In genomic region chr19:47857957-47858942, GRCm38 (mm10) we compare ENCODE assay signal across 19 mouse cellular contexts. TPM values are rescaled to one million over a fixed set of nuclear protein-coding genes. Genes with fewer than 3 reads are reported as not detected.
DNase-seq lines count a peak whose midpoint lies in the region; ATAC-seq and TF ChIP-seq lines count a peak whose summit lies in the region.
"Had no signal": no experiment of that assay in that cellular context is flagged by ENCODE, and none has a peak within 500 bp of the region (broad histone marks: within the 10 kb centered on the region; RNA-seq: fewer than 3 reads in every experiment).

No protein-coding gene starts in this region.

- no peak overlapping the region for H3K27ac ChIP-seq in neural tube, embryonic 11.5 days (ENCODE audit: low read depth, low read length)
- H3K27ac ChIP-seq in neural tube, embryonic 15.5 days (replicated peaks), result no peak overlapping the region
- H3K27ac ChIP-seq in kidney, embryonic 15.5 days, result no peak overlapping the region
- H3K27ac ChIP-seq: forebrain, embryonic 13.5 days; heart, embryonic 15.5 days; hindbrain, embryonic 14.5 days; limb, embryonic 12.5 days; liver, embryonic 12.5 days; lung, embryonic 15.5 days; midbrain, embryonic 10.5 days had no signal

- no peaks in the 10 kb centered on the region for H3K9me3 ChIP-seq in neural tube, embryonic 11.5 days (ENCODE audit: control insufficient read depth, low read length)
- H3K9me3 ChIP-seq in neural tube, embryonic 15.5 days (replicated peaks), result no peaks in the 10 kb centered on the region
- no peaks in the 10 kb centered on the region for H3K9me3 ChIP-seq in kidney, embryonic 15.5 days (replicated peaks)
- H3K9me3 ChIP-seq: forebrain, embryonic 13.5 days; heart, embryonic 15.5 days; limb, embryonic 12.5 days; liver, embryonic 12.5 days; lung, embryonic 15.5 days; midbrain, embryonic 10.5 days had no signal

- 87% methylated on average over 18 of the region's 18 CpGs for WGBS in neural tube, embryonic 11.5 days
- WGBS in neural tube, embryonic 15.5 days, result 81% methylated on average over 18 of the region's 18 CpGs
- 70% methylated on average over 18 of the region's 18 CpGs for WGBS in lung, adult 2 months
- WGBS in kidney, embryonic 15.5 days, result 82% methylated on average over 18 of the region's 18 CpGs

- no peak overlapping the region for H3K4me3 ChIP-seq in neural tube, embryonic 11.5 days (ENCODE audit: low read depth, low read length)
- H3K4me3 ChIP-seq in neural tube, embryonic 15.5 days (replicated peaks), result no peak overlapping the region
- H3K4me3 ChIP-seq in lung, adult 2 months (replicated peaks; ENCODE audit: extremely low read depth, low read depth, low read length), result no peak overlapping the region
- no peak overlapping the region for H3K4me3 ChIP-seq in kidney, embryonic 15.5 days (replicated peaks)
- H3K4me3 ChIP-seq: forebrain, embryonic 13.5 days; heart, embryonic 15.5 days; limb, embryonic 12.5 days; liver, embryonic 12.5 days; lung, embryonic 15.5 days; midbrain, embryonic 10.5 days had no signal

- H3K36me3 ChIP-seq in neural tube, embryonic 11.5 days (ENCODE audit: control insufficient read depth, insufficient read depth, low read length), result no peaks in the 10 kb centered on the region; the same call in 1 of the 2 replicates
- H3K36me3 ChIP-seq in neural tube, embryonic 15.5 days, result peaks cover 20% of the 10 kb centered on the region; the same call in 1 of the 2 replicates
- H3K36me3 ChIP-seq in kidney, embryonic 15.5 days, result peaks cover 36% of the 10 kb centered on the region
- H3K36me3 ChIP-seq: lung, embryonic 15.5 days had no signal

- H3K9ac ChIP-seq in neural tube, embryonic 11.5 days (ENCODE audit: low read length), result no peak overlapping the region
- H3K9ac ChIP-seq in neural tube, embryonic 15.5 days (replicated peaks), result no peak overlapping the region
- no peak overlapping the region for H3K9ac ChIP-seq in kidney, embryonic 15.5 days
- H3K9ac ChIP-seq: forebrain, embryonic 13.5 days; heart, embryonic 15.5 days; hindbrain, embryonic 14.5 days; limb, embryonic 12.5 days; liver, embryonic 12.5 days; lung, embryonic 15.5 days had no signal

- no peaks in the 10 kb centered on the region for H3K4me1 ChIP-seq in neural tube, embryonic 11.5 days (ENCODE audit: control insufficient read depth, insufficient read depth, low read length)
- H3K4me1 ChIP-seq in neural tube, embryonic 15.5 days, result peaks cover 23% of the 10 kb centered on the region
- H3K4me1 ChIP-seq in lung, adult 2 months (ENCODE audit: control insufficient read depth, insufficient read depth, low read length), result peaks cover 4% of the 10 kb centered on the region; the same call in 1 of the 2 replicates
- H3K4me1 ChIP-seq in kidney, embryonic 15.5 days, result peaks cover 20% of the 10 kb centered on the region

- TF ChIP-seq POLR2A in lung, adult 2 months (IDR thresholded peaks at IDR 0.05; ENCODE audit: borderline replicate concordance, extremely low read depth, low read depth, low read length), result no peak

- no peak overlapping the region for H3K4me2 ChIP-seq in neural tube, embryonic 11.5 days (ENCODE audit: low read depth)
- H3K4me2 ChIP-seq in neural tube, embryonic 15.5 days, result no peak overlapping the region
- H3K4me2 ChIP-seq in kidney, embryonic 15.5 days, result no peak overlapping the region
- H3K4me2 ChIP-seq: forebrain, embryonic 13.5 days; heart, embryonic 15.5 days; hindbrain, embryonic 14.5 days; limb, embryonic 12.5 days; liver, embryonic 12.5 days; lung, embryonic 15.5 days had no signal

- no peaks in the 10 kb centered on the region for H3K27me3 ChIP-seq in neural tube, embryonic 11.5 days (ENCODE audit: control insufficient read depth, insufficient read depth, low read length)
- no peaks in the 10 kb centered on the region for H3K27me3 ChIP-seq in neural tube, embryonic 15.5 days (replicated peaks)
- no peaks in the 10 kb centered on the region for H3K27me3 ChIP-seq in kidney, embryonic 15.5 days
- H3K27me3 ChIP-seq: heart, embryonic 15.5 days; limb, embryonic 12.5 days had no signal

- DNase-seq in neural tube, embryonic 11.5 days (ENCODE audit: low spot score), result peak; percentile 8
- DNase-seq in lung, adult 2 months, result peak; percentile 53
- DNase-seq in lung, postnatal 25 days (ENCODE audit: low spot score), result peak; percentile 75
- no peak for DNase-seq in kidney, adult 18-20 months
- DNase-seq in spleen, adult 12 weeks (ENCODE audit: low spot score), result no peak
- DNase-seq: adrenal gland, postnatal 14 days; cerebellum, adult 9-11 months; gastrocnemius, postnatal 36 days; heart, postnatal 36 days; kidney, adult 8-10 months had no signal

- TF ChIP-seq CTCF in lung, adult 2 months (IDR thresholded peaks at IDR 0.05; ENCODE audit: insufficient read depth, low read length), result no peak

- no peak for ATAC-seq in neural tube, embryonic 11.5 days (ENCODE audit: insufficient read depth, low FRiP score, low TSS enrichment)
- no peak for ATAC-seq in neural tube, embryonic 15.5 days (ENCODE audit: low FRiP score)
- no peak for ATAC-seq in kidney, embryonic 15.5 days (replicated peaks; ENCODE audit: low FRiP score)
- ATAC-seq: forebrain, embryonic 13.5 days; liver, embryonic 12.5 days had no signal

RNA-seq across cellular contexts. Expression of gene Gsto1, which starts 3.5 kb away (rescaled TPM):
- polyA plus RNA-seq in neural tube, embryonic 11.5 days (2014; fragmentation: Nextera tagmentation; extraction: Ambion mirVana), result 130 and 136 TPM in 2 replicates
- 156 and 169 TPM in 2 replicates for polyA plus RNA-seq in neural tube, embryonic 15.5 days (2015; fragmentation: Nextera tagmentation; extraction: Ambion mirVana)
- 101 and 155 TPM in 2 replicates for polyA plus RNA-seq in lung, adult 2 months (2012; rRNA removed)
- polyA plus RNA-seq in kidney, embryonic 15.5 days (2015; fragmentation: Nextera tagmentation; extraction: Ambion mirVana), result 115 and 119 TPM in 2 replicates

RNA-seq across cellular contexts. Expression of gene Gsto2, which starts 7.1 kb away (rescaled TPM):
- polyA plus RNA-seq in neural tube, embryonic 11.5 days (2014; fragmentation: Nextera tagmentation; extraction: Ambion mirVana), result 0.99 and 1.3 TPM in 2 replicates
- 1.4 and 1.8 TPM in 2 replicates for polyA plus RNA-seq in neural tube, embryonic 15.5 days (2015; fragmentation: Nextera tagmentation; extraction: Ambion mirVana)
- 1.1 and 1.5 TPM in 2 replicates for polyA plus RNA-seq in lung, adult 2 months (2012; rRNA removed)
- 1.6 and 2.0 TPM in 2 replicates for polyA plus RNA-seq in kidney, embryonic 15.5 days (2015; fragmentation: Nextera tagmentation; extraction: Ambion mirVana)

Comparison
In these comparisons a context has a peak if more than half of its experiments do, and no peak if none do; other contexts are left out.
1. DNase-seq: peak in neural tube, embryonic 11.5 days (single experiment), lung, adult 2 months (single experiment) and lung, postnatal 25 days (single experiment); none in kidney, adult 18-20 months (single experiment) and spleen, adult 12 weeks (single experiment).